Comparison of ENCODE assay signal across 8 mouse cellular contexts in the genomic region with DNA sequence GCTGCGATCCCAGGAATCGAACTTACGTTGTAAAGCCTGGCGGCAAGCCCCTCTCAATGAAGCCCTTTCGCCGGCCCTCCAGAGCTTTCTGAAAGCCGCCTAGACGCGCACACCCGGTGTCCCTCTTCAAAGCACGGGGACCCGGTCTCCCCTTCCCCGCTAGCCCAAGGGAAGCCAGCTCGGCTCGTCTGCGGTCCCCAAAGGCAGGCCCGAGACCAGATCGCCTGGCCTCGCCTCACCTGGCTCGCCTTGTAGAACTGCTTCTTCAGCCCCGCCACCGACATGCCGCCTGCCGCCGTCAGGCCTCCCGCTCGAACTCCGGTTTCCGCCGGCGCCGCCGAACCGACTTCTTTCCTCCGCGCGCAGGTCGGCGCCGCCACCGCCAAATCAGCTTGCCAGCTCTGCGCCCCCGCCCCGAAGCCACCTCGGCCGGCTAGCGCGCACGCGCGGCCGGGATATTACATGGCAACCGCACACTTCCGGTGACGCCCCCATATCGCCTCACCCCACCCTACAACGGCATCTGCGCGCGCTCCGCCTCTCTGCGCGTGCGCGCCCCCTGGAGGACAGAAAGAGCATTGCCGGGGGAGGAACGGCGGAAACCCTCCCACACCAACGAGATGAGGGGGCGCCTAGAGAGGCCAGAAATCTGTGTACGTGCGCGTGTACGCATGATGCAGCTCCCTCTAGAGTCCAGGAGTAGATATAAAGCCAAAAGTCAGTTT. TPM values are rescaled to one million over a fixed set of nuclear protein-coding genes. Genes with fewer than 3 reads are reported as not detected.
DNase-seq lines count a peak whose midpoint lies in the region; ATAC-seq lines count a peak whose summit lies in the region.

A gene (minus strand): TSS at position 460 of the 725 bp plus-strand sequence.

- peak; percentile 84 for DNase-seq in MEL-GATA-1-ER (ENCODE audit: extremely low read depth, low read depth)
- peak; percentile 99 for DNase-seq in cerebellum, adult 8-10 months
- peak; percentile 99 for DNase-seq in forelimb bud, embryonic 11.5 days (ENCODE audit: low read depth, low spot score)
- DNase-seq in layer of hippocampus, adult 9-10 months (ENCODE audit: low spot score) = peak; percentile 99
- peak; percentile 97 for DNase-seq in ovary, postnatal 10 days (ENCODE audit: low spot score)
- peak; percentile 99 to 100 for DNase-seq in thymus, postnatal 10 days (ENCODE audit: low spot score in 2 of 2)

- H3K36me3 ChIP-seq in lung, embryonic 16.5 days (ENCODE audit: control insufficient read depth, insufficient read depth, low read length) = no peaks in the 10 kb centered on the region

- ATAC-seq in hematopoietic stem cell, adult 5-6 weeks (replicated peaks in 1 of 2; ENCODE audit: insufficient read depth in 1 of 2, low FRiP score in 2 of 2, low TSS enrichment in 1 of 2, low read depth in 1 of 2, poor library complexity in 2 of 2, severe bottlenecking in 2 of 2) = peak; percentile 74 to 75
- ATAC-seq in lung, embryonic 16.5 days (ENCODE audit: low read depth) = peak; percentile 90

- peak within 1 kb of the TSS; percentile 90 for H3K9ac ChIP-seq in lung, embryonic 16.5 days (ENCODE audit: low read length)

- H3K9me3 ChIP-seq in lung, embryonic 16.5 days (ENCODE audit: control insufficient read depth, low read length) = no peaks in the 10 kb centered on the region

- peak within 1 kb of the TSS; percentile 79 for H3K4me3 ChIP-seq in lung, embryonic 16.5 days (ENCODE audit: low read length)

- under 1% methylated on average over 73 of the region's 74 CpGs for WGBS in lung, embryonic 16.5 days

- H3K4me2 ChIP-seq in lung, embryonic 16.5 days (ENCODE audit: low read depth, low read length) = peak within 1 kb of the TSS; percentile 69

- peaks cover 28% of the 10 kb centered on the region for H3K4me1 ChIP-seq in lung, embryonic 16.5 days (replicated peaks; ENCODE audit: control insufficient read depth, insufficient read depth, low read length)

- H3K27me3 ChIP-seq in lung, embryonic 16.5 days (ENCODE audit: control insufficient read depth, insufficient read depth, low read depth, low read length) = no peaks in the 10 kb centered on the region

- peak within 1 kb of the TSS; percentile 81 for H3K27ac ChIP-seq in lung, embryonic 16.5 days (ENCODE audit: low read length)

RNA-seq across cellular contexts. Expression of the gene that starts here (rescaled TPM):
- total RNA-seq in hematopoietic stem cell, adult 5-6 weeks (2017) = 29.6 and 37.1 TPM in 2 replicates
- 158 and 166 TPM in 2 replicates for polyA plus RNA-seq in lung, embryonic 16.5 days (2015; fragmentation: Nextera tagmentation; extraction: Ambion mirVana)

Comparison
In these comparisons a context has a peak if more than half of its experiments do, and no peak if none do; other contexts are left out.
1. Peak in every context shown above with its lines: DNase-seq, ATAC-seq, H3K4me3 ChIP-seq and H3K27ac ChIP-seq.